ENCODE assay signal across 8 mouse cellular contexts in the genomic region with DNA sequence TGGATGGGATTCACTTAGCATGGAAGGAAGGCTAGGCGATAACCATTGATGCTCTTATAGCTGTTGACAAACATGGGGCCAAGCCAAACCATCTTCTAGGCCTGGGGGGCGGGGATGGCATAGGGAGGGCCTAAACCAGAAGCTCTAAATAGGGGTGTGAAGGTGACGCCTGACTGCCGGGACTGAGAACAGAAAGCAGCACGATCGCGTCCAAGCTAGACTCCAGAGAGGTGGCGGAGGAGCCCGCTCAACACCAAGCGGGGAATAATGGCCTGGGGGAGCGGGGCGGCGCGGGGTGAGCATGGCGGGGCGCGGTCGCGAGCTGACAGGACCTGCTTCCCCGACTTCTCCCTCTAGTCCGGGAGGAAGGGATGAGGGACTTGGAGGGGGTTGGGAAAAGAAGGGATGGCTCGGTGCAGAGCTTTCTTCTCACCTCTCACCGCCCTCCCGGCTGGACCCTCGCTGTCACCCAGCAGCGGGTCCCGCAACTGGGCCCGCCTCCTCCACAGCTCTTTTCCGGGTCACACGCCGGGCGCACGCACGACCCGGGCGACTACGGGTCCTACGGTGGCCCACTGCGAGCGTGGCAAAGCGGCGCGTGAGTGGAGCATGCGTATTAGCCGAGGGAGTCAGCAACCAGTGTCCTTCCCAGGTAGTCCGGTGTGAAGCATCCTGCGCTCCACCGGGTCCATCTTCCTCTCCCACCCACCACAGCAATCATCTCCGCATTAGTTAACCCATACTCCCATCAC. TPM values are rescaled to one million over a fixed set of nuclear protein-coding genes. Genes with fewer than 3 reads are reported as not detected.
DNase-seq lines count a peak whose midpoint lies in the region; ATAC-seq and TF ChIP-seq lines count a peak whose summit lies in the region.

A gene (minus strand): TSS at position 576 of the 752 bp plus-strand sequence.

- no peaks in the 10 kb centered on the region for H3K9me3 ChIP-seq in hindbrain, embryonic 12.5 days (replicated peaks)
- no peaks in the 10 kb centered on the region for H3K9me3 ChIP-seq in lung, postnatal 0 days (ENCODE audit: low read length)

- H3K4me1 ChIP-seq in hindbrain, embryonic 12.5 days, result peaks cover 19% of the 10 kb centered on the region
- no peaks in the 10 kb centered on the region; the same call in 1 of the 2 replicates for H3K4me1 ChIP-seq in lung, postnatal 0 days (ENCODE audit: insufficient read depth, low read depth, low read length)

- peak within 1 kb of the TSS; percentile 87 for H3K9ac ChIP-seq in hindbrain, embryonic 12.5 days
- peak within 1 kb of the TSS; percentile 62 for H3K9ac ChIP-seq in lung, postnatal 0 days (replicated peaks; ENCODE audit: low read depth)

- no peak for TF ChIP-seq CTCF in lung, postnatal 0 days (IDR thresholded peaks at IDR 0.05)

- peak; percentile 76 for ATAC-seq in hindbrain, embryonic 12.5 days (ENCODE audit: low FRiP score)
- ATAC-seq in lung, postnatal 0 days, result peak; percentile 73

- TF ChIP-seq EP300 in lung, postnatal 0 days (IDR thresholded peaks at IDR 0.05), result no peak

- 2% methylated on average over 46 of the region's 49 CpGs for WGBS in hindbrain, embryonic 12.5 days
- 6% methylated on average over 40 of the region's 49 CpGs for WGBS in lung, postnatal 0 days

- peaks cover 19% of the 10 kb centered on the region for H3K27me3 ChIP-seq in hindbrain, embryonic 12.5 days
- H3K27me3 ChIP-seq in lung, postnatal 0 days (replicated peaks; ENCODE audit: insufficient read depth, low read length), result no peaks in the 10 kb centered on the region

- H3K27ac ChIP-seq in hindbrain, embryonic 12.5 days, result no peak within 1 kb of the TSS
- no peak within 1 kb of the TSS for H3K27ac ChIP-seq in lung, postnatal 0 days (ENCODE audit: low read length)

- peak within 1 kb of the TSS; percentile 89 for H3K4me2 ChIP-seq in hindbrain, embryonic 12.5 days (replicated peaks)
- H3K4me2 ChIP-seq in lung, postnatal 0 days (replicated peaks; ENCODE audit: low read depth, low read length), result peak within 1 kb of the TSS; percentile 76

- H3K4me3 ChIP-seq in hindbrain, embryonic 12.5 days, result peak within 1 kb of the TSS; percentile 68
- peak within 1 kb of the TSS; percentile 52 for H3K4me3 ChIP-seq in lung, postnatal 0 days (ENCODE audit: low read depth, low read length)

- peaks cover 39% of the 10 kb centered on the region for H3K36me3 ChIP-seq in hindbrain, embryonic 12.5 days
- peaks cover 22% of the 10 kb centered on the region; the same call in 1 of the 2 replicates for H3K36me3 ChIP-seq in lung, postnatal 0 days (ENCODE audit: insufficient read depth, low read length)

- peak; percentile 45 for DNase-seq in R1 (ENCODE audit: low read depth, low spot score)
- peak; percentile 87 to 89 for DNase-seq in cerebellum, postnatal 14 days
- DNase-seq in frontal cortex, postnatal 36 days (ENCODE audit: low spot score in 2 of 2), result peak; percentile 91 to 92
- DNase-seq in layer of hippocampus, postnatal 10 days (ENCODE audit: low spot score in 2 of 2), result peak; percentile 82 to 85
- peak; percentile 60 for DNase-seq in lung, postnatal 0 days (ENCODE audit: low spot score)
- DNase-seq in ovary, postnatal 10 days (ENCODE audit: low spot score), result peak; percentile 56
- peak; percentile 30 to 52 for DNase-seq in thymus, postnatal 36 days

RNA-seq across cellular contexts. Expression of the gene that starts here (rescaled TPM):
- 14.1 and 14.9 TPM in 2 replicates for polyA plus RNA-seq in hindbrain, embryonic 12.5 days (2016; fragmentation: Nextera tagmentation; extraction: Ambion mirVana)
- 10 to 100 TPM; 42.1 to 52.6 TPM for total RNA-seq in layer of hippocampus, postnatal 10 days (2021)
- polyA plus RNA-seq in lung, postnatal 0 days (2015; fragmentation: Nextera tagmentation; extraction: Ambion mirVana), result 3.5 and 3.8 TPM in 2 replicates

Comparison
In these comparisons a context has a peak if more than half of its experiments do, and no peak if none do; other contexts are left out.
1. DNase-seq: peak in every context shown above with its lines; median percentile 92 in frontal cortex, postnatal 36 days; 88 in cerebellum, postnatal 14 days; 84 in layer of hippocampus, postnatal 10 days; 60 in lung, postnatal 0 days; 56 in ovary, postnatal 10 days; 45 in R1; 41 in thymus, postnatal 36 days.